ENCODE assay signal across 10 mouse cellular contexts in genomic region chr9:121311846-121312236, GRCm38 (mm10). TPM values are rescaled to one million over a fixed set of nuclear protein-coding genes. Genes with fewer than 3 reads are reported as not detected.
A peak's percentile ranks its signal among the peaks of the same experiment; 100 is the strongest.
DNase-seq lines count a peak whose midpoint lies in the region; ATAC-seq lines count a peak whose summit lies in the region.
"Had no signal": no experiment of that assay in that cellular context is flagged by ENCODE, and none has a peak within 500 bp of the region (broad histone marks: within the 10 kb centered on the region; RNA-seq: fewer than 3 reads in every experiment).

No protein-coding gene starts in this region.

- peak; percentile 61 to 64 for DNase-seq in cerebellum, postnatal 10 days
- DNase-seq in neural tube, embryonic 11.5 days (ENCODE audit: low spot score): no peak
- no peak for DNase-seq in neural tube, embryonic 10.5 days (ENCODE audit: extremely low spot score, low spot score)
- DNase-seq in T-cell, adult 2 months (ENCODE audit: low spot score): no peak
- DNase-seq in urinary bladder, postnatal 10 days (ENCODE audit: low spot score): no peak
- DNase-seq: gastrocnemius, postnatal 14 days had no signal

- peaks cover 54% of the 10 kb centered on the region for H3K4me1 ChIP-seq in neural tube, embryonic 11.5 days (ENCODE audit: control insufficient read depth, insufficient read depth, low read length)
- peaks cover 51% of the 10 kb centered on the region for H3K4me1 ChIP-seq in intestine, embryonic 15.5 days (replicated peaks)
- peaks cover 45% of the 10 kb centered on the region for H3K4me1 ChIP-seq in stomach, embryonic 16.5 days (ENCODE audit: control insufficient read depth, insufficient read depth, low read length)

- 71% methylated on average over 6 of the region's 6 CpGs for WGBS in neural tube, embryonic 11.5 days
- 51% methylated on average over 6 of the region's 6 CpGs for WGBS in intestine, embryonic 15.5 days
- WGBS in stomach, embryonic 16.5 days: 58% methylated on average over 6 of the region's 6 CpGs

- H3K9ac ChIP-seq in neural tube, embryonic 11.5 days (ENCODE audit: low read length): no peak overlapping the region
- H3K9ac ChIP-seq in intestine, embryonic 15.5 days: no peak overlapping the region
- no peak overlapping the region; the same call in 1 of the 2 replicates for H3K9ac ChIP-seq in stomach, embryonic 16.5 days (ENCODE audit: low read length)

- no peaks in the 10 kb centered on the region for H3K9me3 ChIP-seq in neural tube, embryonic 11.5 days (ENCODE audit: control insufficient read depth, low read length)
- H3K9me3 ChIP-seq in intestine, embryonic 15.5 days: no peaks in the 10 kb centered on the region
- no peaks in the 10 kb centered on the region for H3K9me3 ChIP-seq in stomach, embryonic 16.5 days (replicated peaks; ENCODE audit: control insufficient read depth, low read length)

- no peak overlapping the region for H3K4me2 ChIP-seq in neural tube, embryonic 11.5 days (ENCODE audit: low read depth)
- H3K4me2 ChIP-seq in intestine, embryonic 15.5 days (replicated peaks): no peak overlapping the region
- no peak overlapping the region for H3K4me2 ChIP-seq in stomach, embryonic 16.5 days (ENCODE audit: low read depth, low read length)

- ATAC-seq in cerebellum, adult (ENCODE audit: insufficient number of reproducible peaks, low FRiP score, low TSS enrichment): no peak
- ATAC-seq in neural tube, embryonic 11.5 days (ENCODE audit: insufficient read depth, low FRiP score, low TSS enrichment): no peak
- no peak for ATAC-seq in intestine, embryonic 15.5 days
- no peak for ATAC-seq in stomach, embryonic 16.5 days (ENCODE audit: insufficient read depth, low FRiP score)

- no peaks in the 10 kb centered on the region for H3K27me3 ChIP-seq in neural tube, embryonic 11.5 days (ENCODE audit: control insufficient read depth, insufficient read depth, low read length)
- H3K27me3 ChIP-seq in intestine, embryonic 15.5 days (replicated peaks): no peaks in the 10 kb centered on the region
- H3K27me3 ChIP-seq in stomach, embryonic 16.5 days (ENCODE audit: control insufficient read depth, insufficient read depth, low read length): no peaks in the 10 kb centered on the region

- H3K4me3 ChIP-seq in neural tube, embryonic 11.5 days (ENCODE audit: low read depth, low read length): no peak overlapping the region
- H3K4me3 ChIP-seq in intestine, embryonic 15.5 days (replicated peaks): no peak overlapping the region
- no peak overlapping the region for H3K4me3 ChIP-seq in stomach, embryonic 16.5 days (replicated peaks; ENCODE audit: low read length)

- peak overlapping the region; percentile 93 for H3K27ac ChIP-seq in neural tube, embryonic 11.5 days (ENCODE audit: low read depth, low read length)
- peak overlapping the region; percentile 13; the same call in 1 of the 2 replicates for H3K27ac ChIP-seq in intestine, embryonic 15.5 days
- H3K27ac ChIP-seq in stomach, embryonic 16.5 days (ENCODE audit: low read length): peak overlapping the region; percentile 25; the same call in 1 of the 2 replicates
- H3K27ac ChIP-seq: macrophage had no signal

- H3K36me3 ChIP-seq in neural tube, embryonic 11.5 days (ENCODE audit: control insufficient read depth, insufficient read depth, low read length): no peaks in the 10 kb centered on the region
- H3K36me3 ChIP-seq in intestine, embryonic 15.5 days: no peaks in the 10 kb centered on the region
- no peaks in the 10 kb centered on the region for H3K36me3 ChIP-seq in stomach, embryonic 16.5 days (ENCODE audit: control insufficient read depth, insufficient read depth, low read length)

RNA-seq across cellular contexts. Expression of gene Trak1, which starts 14.5 kb away (rescaled TPM):
- 26.4 and 29.8 TPM in 2 replicates for polyA plus RNA-seq in neural tube, embryonic 11.5 days (2014; fragmentation: Nextera tagmentation; extraction: Ambion mirVana)
- polyA plus RNA-seq in intestine, embryonic 15.5 days (2015; fragmentation: Nextera tagmentation; extraction: Ambion mirVana): 20.9 and 26.5 TPM in 2 replicates
- 24.1 and 25.1 TPM in 2 replicates for polyA plus RNA-seq in stomach, embryonic 16.5 days (2015; fragmentation: Nextera tagmentation; extraction: Ambion mirVana)

RNA-seq across cellular contexts. Expression of gene Ulk4, which starts 34.8 kb away (rescaled TPM):
- polyA plus RNA-seq in neural tube, embryonic 11.5 days (2014; fragmentation: Nextera tagmentation; extraction: Ambion mirVana): 133 and 153 TPM in 2 replicates
- polyA plus RNA-seq in intestine, embryonic 15.5 days (2015; fragmentation: Nextera tagmentation; extraction: Ambion mirVana): 140 and 150 TPM in 2 replicates
- polyA plus RNA-seq in stomach, embryonic 16.5 days (2015; fragmentation: Nextera tagmentation; extraction: Ambion mirVana): 124 and 156 TPM in 2 replicates

Comparison
In these comparisons a context has a peak if more than half of its experiments do, and no peak if none do; other contexts are left out.
1. DNase-seq: peak in cerebellum, postnatal 10 days (2 of 2); none in neural tube, embryonic 11.5 days (single experiment), neural tube, embryonic 10.5 days (single experiment), T-cell, adult 2 months (single experiment) and urinary bladder, postnatal 10 days (single experiment).
2. H3K27ac ChIP-seq: peak in every context shown above with its lines; median percentile 93 in neural tube, embryonic 11.5 days; 25 in stomach, embryonic 16.5 days; 13 in intestine, embryonic 15.5 days.